Mouse (Mus musculus) heart, postnatal 0 days (tissue): ENCODE data around the gene Car5a. TPM values are rescaled to one million over a fixed set of nuclear protein-coding genes. Genes with fewer than 3 reads are reported as not detected.

ENCODE experiments used
- ATAC-seq: fragments of 200-750 bp; cut with Nextera tagmentation; 2 replicates; pipeline ENCODE4 v1.8.0; 2017; ENCODE audit warnings: low read depth, moderate number of reproducible peaks, moderate library complexity; ENCODE audit not compliant: insufficient read depth
- DNase-seq: peaks from one replicate; pipeline ENCODE4 v3.0.0-alpha.2; 2016; ENCODE audit warnings: low spot score
- H3K27ac ChIP-seq: fragments of 300-500 bp; sonication (generic); 2 replicates; pipeline ENCODE4 v1.5.1; 2014; ENCODE audit warnings: low read depth, mild to moderate bottlenecking
- H3K27me3 ChIP-seq: fragments of 300-500 bp; sonication (generic); 2 replicates; pipeline ENCODE4 v1.6.1; 2014; ENCODE audit warnings: low read length, mixed read lengths; ENCODE audit not compliant: control insufficient read depth, insufficient read depth
- H3K36me3 ChIP-seq: fragments of 300-500 bp; sonication (generic); replicated peaks from 2 replicates; pipeline ENCODE4 v1.6.1; 2014; ENCODE audit warnings: low read length, mixed read lengths; ENCODE audit not compliant: control insufficient read depth, insufficient read depth
- H3K4me1 ChIP-seq: fragments of 300-500 bp; sonication (generic); 2 replicates; pipeline ENCODE4 v1.6.1; 2014; ENCODE audit warnings: antibody characterized with exemption; ENCODE audit not compliant: control insufficient read depth, insufficient read depth
- H3K4me2 ChIP-seq: fragments of 300-500 bp; sonication (generic); 2 replicates; pipeline ENCODE4 v1.6.1; 2014; ENCODE audit warnings: low read depth, mild to moderate bottlenecking, low read length, moderate library complexity
- H3K4me3 ChIP-seq: fragments of 300-500 bp; sonication (generic); 2 replicates; pipeline ENCODE4 v1.5.1; 2014; ENCODE audit warnings: low read depth, low read length
- H3K9ac ChIP-seq: fragments of 300-500 bp; sonication (generic); replicated peaks from 2 replicates; pipeline ENCODE4 v1.6.1; 2014; ENCODE audit warnings: low read depth, low read length, mixed read lengths
- H3K9me3 ChIP-seq: fragments of 300-500 bp; sonication (generic); replicated peaks from 2 replicates; pipeline ENCODE4 v1.6.1; 2016; ENCODE audit warnings: low read length; ENCODE audit not compliant: control insufficient read depth
- CTCF ChIP-seq: IDR thresholded peaks from 2 replicates; pipeline ENCODE4 v1.5.1; 2016; ENCODE audit warnings: antibody characterized with exemption, control low read depth, low read depth
- EP300 ChIP-seq: IDR thresholded peaks from 2 replicates; pipeline ENCODE4 v1.6.1; 2016; ENCODE audit warnings: antibody characterized with exemption, low read depth
- WGBS: fragments of 180-500 bp; shearing (Covaris S2); extraction: QIAGEN DNeasy Blood & Tissue Kit; methylation state at CpG from one replicate; pipeline ENCODE4 v1.1.7; 2014; 5-methylcytosine and 5-hydroxymethylcytosine counted together
- polyA plus RNA-seq: library from polyadenylated mRNA; unstranded; fragments of >200 nt; fragmentation: Nextera tagmentation; extraction: Ambion mirVana; gene quantifications from 2 replicates; pipeline ENCODE4 v1.2.1, GENCODE M21; 2015
- total RNA-seq: library from RNA; depleted of rRNA; stranded (reverse); fragments of >200 nt; gene quantifications from 2 replicates; pipeline ENCODE4 v1.2.3, GENCODE M21; 2014; ENCODE audit warnings: low replicate concordance

Gene Car5a
- total and polyA plus RNA-seq, 2 experiments from 2014 or later, result not detected

DNA sequence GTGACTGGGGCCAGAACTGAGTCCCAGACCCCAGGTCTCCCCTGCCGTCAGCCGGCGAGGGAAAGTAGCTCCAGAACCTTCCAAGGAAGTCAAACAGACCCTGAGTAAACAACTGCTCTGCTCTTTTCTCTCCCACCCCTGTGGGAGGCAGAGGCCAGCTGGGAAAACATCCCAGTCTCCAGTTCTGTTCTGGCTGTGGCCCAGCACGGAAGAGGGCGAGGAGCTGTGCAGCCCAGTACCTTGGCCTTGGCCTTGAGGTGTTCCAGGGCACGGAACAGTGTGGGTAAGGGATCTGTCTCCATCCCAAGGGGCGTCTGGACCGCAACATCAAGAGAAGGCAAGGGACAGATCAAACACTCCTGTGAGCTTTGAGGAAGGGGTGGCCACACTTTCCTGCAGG is 22.6 kb downstream of the Car5a start:
- TF ChIP-seq EP300 (no peak), CTCF (no peak)
- H3K9me3 ChIP-seq, result no peaks in the 10 kb centered on the region
- H3K27ac ChIP-seq, result peak overlapping the region; percentile 28; the same call in 1 of the 2 replicates
- H3K9ac ChIP-seq, result no peak overlapping the region
- WGBS, result 43% methylated on average over 8 of the region's 8 CpGs
- H3K36me3 ChIP-seq, result no peaks in the 10 kb centered on the region
- no peak overlapping the region for H3K4me3 ChIP-seq
- ATAC-seq (no peak; the same call in 1 of the 2 replicates), DNase-seq (peak; percentile 64)
- H3K4me2 ChIP-seq, result no peak overlapping the region
- H3K4me1 ChIP-seq, result 0 out of 2 replicates have a peak, but pooled peaks cover 3% of the 10 kb centered on the region
- no peaks in the 10 kb centered on the region for H3K27me3 ChIP-seq

DNA sequence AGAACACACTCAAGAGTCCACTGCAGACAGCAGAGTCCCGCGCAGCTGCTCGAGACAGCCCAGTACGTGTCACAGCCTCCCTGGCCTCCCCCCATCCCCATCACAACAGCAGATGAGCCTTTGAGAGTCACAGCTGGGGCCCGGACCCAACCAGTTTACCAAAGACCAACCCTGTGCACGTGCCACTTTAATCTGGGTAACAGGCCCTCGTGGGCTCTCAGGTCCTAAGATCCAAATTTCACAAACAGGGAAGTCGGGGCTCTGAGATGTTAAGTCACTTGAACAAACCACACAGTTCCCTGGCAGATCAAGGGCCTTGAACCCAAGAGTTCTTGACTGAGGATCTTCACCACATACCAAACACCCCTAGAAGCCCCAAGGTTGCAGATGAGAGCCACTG is 23.1 kb downstream of the Car5a start:
- WGBS, result 77% methylated on average over 8 of the region's 8 CpGs
- TF ChIP-seq CTCF, result no peak
- TF ChIP-seq EP300, result no peak
- DNase-seq (no peak), ATAC-seq (no peak)
- Histone ChIP-seq H3K27ac (peak overlapping the region; percentile 28; the same call in 1 of the 2 replicates), H3K4me1 (0 out of 2 replicates have a peak, but pooled peaks cover 3% of the 10 kb centered on the region), H3K9me3 (no peaks in the 10 kb centered on the region), H3K27me3 (no peaks in the 10 kb centered on the region), H3K36me3 (no peaks in the 10 kb centered on the region), H3K4me3 (no peak overlapping the region), H3K4me2 (no peak overlapping the region), H3K9ac (no peak overlapping the region)

DNA sequence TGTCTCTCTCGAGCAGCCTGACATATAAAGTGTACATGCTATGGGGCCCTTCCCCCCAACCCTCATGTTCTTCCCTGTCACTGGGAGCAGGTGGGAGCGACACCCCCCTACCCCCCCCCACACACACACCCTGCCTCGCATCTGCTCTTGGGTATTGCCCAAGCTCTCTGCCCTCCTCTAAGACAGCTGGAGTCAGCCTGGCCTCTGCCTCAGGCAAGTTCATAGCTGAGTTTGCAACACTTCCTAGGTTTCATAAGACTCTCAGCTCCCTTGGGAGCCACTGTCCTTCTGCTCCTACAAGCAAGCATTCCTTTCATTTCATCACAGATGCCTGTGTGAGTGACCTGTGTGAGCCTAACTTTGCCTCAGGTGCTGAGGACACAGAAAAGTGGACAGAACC is 25.0 kb downstream of the Car5a start:
- TF ChIP-seq EP300 (no peak), CTCF (no peak)
- no peaks in the 10 kb centered on the region for H3K9me3 ChIP-seq
- 46% methylated on average over 3 of the region's 3 CpGs for WGBS
- H3K9ac ChIP-seq, result no peak overlapping the region
- H3K27me3 ChIP-seq, result no peaks in the 10 kb centered on the region
- H3K4me1 ChIP-seq, result 0 out of 2 replicates have a peak, but pooled peaks cover 3% of the 10 kb centered on the region
- ATAC-seq, result no peak
- DNase-seq, result no peak
- H3K4me2 ChIP-seq, result no peak overlapping the region
- H3K27ac ChIP-seq, result no peak overlapping the region
- H3K36me3 ChIP-seq, result no peaks in the 10 kb centered on the region
- H3K4me3 ChIP-seq, result no peak overlapping the region

DNA sequence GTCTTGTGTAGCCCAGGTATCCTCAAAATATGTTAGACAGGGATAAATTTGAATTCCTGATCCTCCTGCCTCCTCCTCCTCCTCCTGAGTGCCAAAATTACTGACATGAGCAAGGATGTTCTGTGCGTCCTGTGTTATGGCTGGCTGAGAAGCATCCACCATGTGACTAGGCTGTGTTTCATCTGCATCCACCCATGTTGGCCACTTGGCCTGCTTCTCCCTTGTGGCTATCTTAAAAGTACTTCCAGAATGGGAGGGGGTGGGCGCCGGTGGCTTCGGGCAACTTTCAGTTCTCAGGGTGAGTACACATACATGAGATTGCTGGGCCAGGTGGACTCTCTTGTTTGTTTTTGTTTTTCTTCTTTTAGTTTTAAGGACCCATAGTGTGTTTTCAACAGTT is 25.5 kb downstream of the Car5a start:
- TF ChIP-seq EP300 (no peak), CTCF (no peak)
- DNase-seq (no peak), ATAC-seq (no peak)
- no peaks in the 10 kb centered on the region for H3K9me3 ChIP-seq
- no peak overlapping the region for H3K27ac ChIP-seq
- 0 out of 2 replicates have a peak, but pooled peaks cover 3% of the 10 kb centered on the region for H3K4me1 ChIP-seq
- H3K9ac ChIP-seq, result no peak overlapping the region
- no peaks in the 10 kb centered on the region for H3K27me3 ChIP-seq
- WGBS, result 61% methylated on average over 4 of the region's 4 CpGs
- no peak overlapping the region for H3K4me3 ChIP-seq
- H3K36me3 ChIP-seq, result no peaks in the 10 kb centered on the region
- H3K4me2 ChIP-seq, result no peak overlapping the region

DNA sequence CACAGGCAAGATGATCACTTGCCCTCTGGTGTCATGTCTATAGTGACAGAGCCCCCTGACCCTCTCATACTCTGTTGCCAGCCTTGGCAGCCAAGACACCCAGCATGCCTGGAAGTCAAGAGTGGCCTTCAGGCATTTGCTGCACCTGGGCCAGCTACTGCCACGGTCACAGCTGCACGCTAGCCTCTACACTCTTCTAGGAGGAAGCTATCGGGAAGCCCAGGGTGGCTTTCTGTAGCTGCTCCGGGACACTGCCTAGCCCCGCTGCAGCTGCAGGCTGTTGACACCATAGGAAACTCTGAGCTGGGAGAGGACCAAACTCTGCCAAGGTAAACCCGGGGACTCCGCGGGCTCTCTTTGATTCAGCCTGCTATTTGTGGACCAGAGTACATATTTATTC is 31.3 kb downstream of the Car5a start:
- Histone ChIP-seq H3K9ac (no peak overlapping the region), H3K27ac (no peak overlapping the region), H3K36me3 (no peaks in the 10 kb centered on the region), H3K27me3 (no peaks in the 10 kb centered on the region), H3K9me3 (no peaks in the 10 kb centered on the region), H3K4me3 (no peak overlapping the region), H3K4me1 (no peaks in the 10 kb centered on the region), H3K4me2 (no peak overlapping the region)
- DNase-seq (peak; percentile 25), ATAC-seq (no peak)
- no peak for TF ChIP-seq EP300
- no peak for TF ChIP-seq CTCF
- 59% methylated on average over 8 of the region's 8 CpGs for WGBS

DNA sequence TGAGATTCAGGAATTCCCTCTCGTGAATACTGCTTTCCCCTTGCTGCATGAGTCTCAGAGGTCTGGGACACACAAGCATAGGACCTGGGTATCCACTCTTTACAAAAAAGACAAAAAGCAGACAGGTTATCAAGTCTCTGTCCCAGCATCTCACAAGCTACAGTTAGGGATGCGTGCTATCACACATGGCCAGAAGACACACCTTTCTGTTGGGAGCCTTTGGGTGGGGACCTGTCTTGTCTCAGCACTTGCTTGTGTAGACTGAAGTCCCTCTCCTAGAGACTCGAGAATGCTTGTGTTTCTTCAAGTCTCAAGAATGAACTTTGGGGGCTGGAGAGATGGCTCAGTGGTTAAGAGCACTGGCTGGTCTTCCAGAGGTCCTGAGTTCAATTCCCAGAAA is 31.9 kb downstream of the Car5a start:
- 60% methylated on average over 3 of the region's 3 CpGs for WGBS
- ATAC-seq, result no peak
- no peak overlapping the region for H3K27ac ChIP-seq

More for the DNA sequence above, 31.9 kb downstream of the Car5a start:
- no peaks in the 10 kb centered on the region for H3K36me3 ChIP-seq
- DNase-seq, result no peak
- TF ChIP-seq EP300 (no peak), CTCF (no peak)
- peaks cover 5% of the 10 kb centered on the region for H3K4me1 ChIP-seq
- no peaks in the 10 kb centered on the region for H3K27me3 ChIP-seq
- no peak overlapping the region for H3K4me2 ChIP-seq
- no peak overlapping the region for H3K9ac ChIP-seq
- H3K4me3 ChIP-seq, result no peak overlapping the region
- H3K9me3 ChIP-seq, result no peaks in the 10 kb centered on the region
